Mouse (Mus musculus) embryonic fibroblast, embryonic 13.5 days (primary cell): ENCODE measurements at regions not wholly inside any gene's neighbourhood (a gene's known extent, or its start where the extent isn't known, plus 50 kb on each side); places are given as distances from the start of the nearest gene placed in this dataset.

ENCODE experiments used
- CTCF ChIP-seq: IDR thresholded peaks from 2 replicates; pipeline ENCODE4 v1.5.1; 2011; ENCODE audit warnings: mild to moderate bottlenecking, control low read depth, low read length, moderate library complexity, borderline replicate concordance; ENCODE audit not compliant: insufficient read depth
- POLR2A ChIP-seq: IDR thresholded peaks from 2 replicates; pipeline ENCODE4 v1.6.1; 2011; ENCODE audit warnings: low read depth, mild to moderate bottlenecking, control low read depth, low read length, moderate library complexity

GRCm38 (mm10) chr5:77589252-77589651, 181.4 kb upstream of the Igfbp7 start:
- TF ChIP-seq CTCF (no peak), POLR2A (no peak)
